Mouse (Mus musculus) lung, adult 2 months (tissue): ENCODE results near the gene Degs1.

ENCODE experiments used
- CTCF ChIP-seq: fragments of 200-500 bp; IDR thresholded peaks from 2 replicates; pipeline ENCODE4 v1.5.1; 2011; ENCODE audit warnings: mild to moderate bottlenecking, low read length, control low read depth; ENCODE audit not compliant: insufficient read depth
- POLR2A ChIP-seq: fragments of 200-500 bp; IDR thresholded peaks from 2 replicates; pipeline ENCODE4 v1.6.1; 2011; ENCODE audit warnings: low read depth, mild to moderate bottlenecking, control low read depth, low read length, borderline replicate concordance; ENCODE audit errors: extremely low read depth

DNA sequence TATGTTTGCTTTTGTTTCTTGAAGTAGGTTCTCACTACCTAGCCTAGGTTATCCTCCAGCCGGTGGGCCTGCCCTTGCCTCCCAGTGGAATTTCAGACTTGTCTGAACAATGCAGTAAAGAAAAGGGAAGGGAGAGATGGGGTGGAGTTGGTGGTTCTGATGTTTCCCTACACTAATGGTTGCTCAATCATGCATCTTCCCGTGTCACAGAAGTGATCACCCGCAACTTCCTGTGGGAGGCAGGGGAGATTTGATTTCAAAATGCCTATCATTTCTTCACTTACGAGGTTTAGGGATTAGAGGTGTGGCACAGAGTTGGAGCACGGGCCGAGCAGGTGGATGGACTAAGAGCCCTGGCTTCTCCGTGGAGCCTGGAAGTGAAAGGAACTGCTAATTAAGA lies 627 bp upstream of the Degs1 start:
- no peak for TF ChIP-seq POLR2A
- TF ChIP-seq CTCF, result no peak
